Mouse (Mus musculus) cortical plate, adult 2 months (tissue): Measurements from ENCODE around the gene Afdn.

Source experiments
- CTCF ChIP-seq: fragments of 200-500 bp; IDR thresholded peaks from 2 replicates; pipeline ENCODE4 v1.5.1; 2011; ENCODE audit warnings: mild to moderate bottlenecking, control low read depth, low read length; ENCODE audit not compliant: insufficient read depth; ENCODE audit errors: extremely low read depth
- POLR2A ChIP-seq: fragments of 200-500 bp; IDR thresholded peaks from 2 replicates; pipeline ENCODE4 v1.6.1; 2011; ENCODE audit warnings: mild to moderate bottlenecking, low read length, control low read depth; ENCODE audit not compliant: insufficient read depth; ENCODE audit errors: extremely low read depth

DNA sequence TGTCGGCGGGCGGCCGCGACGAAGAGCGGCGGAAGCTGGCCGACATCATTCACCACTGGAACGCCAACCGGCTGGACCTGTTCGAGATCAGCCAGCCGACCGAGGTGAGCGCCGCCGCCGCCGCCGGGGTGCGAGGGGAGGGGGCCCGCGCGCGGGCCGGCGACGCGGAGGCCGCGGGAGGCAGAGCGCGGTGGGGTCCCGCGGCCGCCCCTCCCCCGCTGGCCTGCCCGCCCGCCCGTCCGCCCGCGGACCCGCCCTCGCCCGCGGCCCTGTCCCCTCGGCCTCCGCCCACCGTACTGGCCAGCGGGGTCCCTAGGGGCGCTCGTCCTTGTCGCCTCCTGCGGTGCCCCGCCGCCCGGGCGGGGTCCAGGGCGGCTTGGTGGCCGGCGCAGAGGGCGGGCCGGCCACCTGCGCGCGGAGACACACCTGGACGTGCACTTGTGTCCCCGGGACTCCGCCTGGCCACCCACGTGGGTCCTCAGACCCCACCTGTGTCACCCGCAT, 388 bp downstream of the Afdn start:
- TF ChIP-seq POLR2A (no peak), CTCF (no peak)
